Mouse (Mus musculus) heart, postnatal 14 days (tissue): ENCODE measurements around the gene Fam117b. TPM values are rescaled to one million over a fixed set of nuclear protein-coding genes. Genes with fewer than 3 reads are reported as not detected.

Experiments used
- DNase-seq, 2 experiments: peaks; one replicate each; pipeline ENCODE4 v3.0.0; 2021 to 2022
- intact Hi-C: fragments of 180-260 bp; cut with DNase I; formaldehyde crosslinking; loops from one replicate; pipeline ENCODE4 v1.15.1; 2025
- total RNA-seq, 2 experiments: library from RNA; stranded (reverse); gene quantifications; 2 replicates each; pipeline ENCODE4 v1.2.3; 2021

Gene Fam117b
- total RNA-seq, 2 experiments from 2014 or later = 29.3 to 30.3 TPM

DNA sequence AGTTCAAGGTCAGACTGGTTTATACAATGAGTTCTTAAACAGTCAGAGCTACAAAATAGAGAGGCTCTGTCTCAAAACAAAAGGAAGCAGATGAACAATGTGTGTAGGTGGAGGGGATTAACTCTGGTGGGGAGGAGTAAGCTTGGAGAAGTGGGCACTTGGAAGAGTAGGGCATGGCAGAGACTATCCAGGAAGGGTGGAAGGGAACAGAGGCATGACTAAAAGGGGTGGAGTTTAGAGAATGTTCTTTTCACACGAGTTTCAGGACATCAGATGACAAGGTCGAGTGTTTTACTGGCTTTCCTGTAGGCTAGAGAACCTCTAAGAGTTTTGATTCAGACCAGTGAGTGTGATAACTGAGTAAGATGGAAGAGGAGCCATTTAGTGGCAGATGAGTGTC, 5.1 kb upstream of the Fam117b start:
- intact Hi-C loops = no loop called here
- no peak for DNase-seq

DNA sequence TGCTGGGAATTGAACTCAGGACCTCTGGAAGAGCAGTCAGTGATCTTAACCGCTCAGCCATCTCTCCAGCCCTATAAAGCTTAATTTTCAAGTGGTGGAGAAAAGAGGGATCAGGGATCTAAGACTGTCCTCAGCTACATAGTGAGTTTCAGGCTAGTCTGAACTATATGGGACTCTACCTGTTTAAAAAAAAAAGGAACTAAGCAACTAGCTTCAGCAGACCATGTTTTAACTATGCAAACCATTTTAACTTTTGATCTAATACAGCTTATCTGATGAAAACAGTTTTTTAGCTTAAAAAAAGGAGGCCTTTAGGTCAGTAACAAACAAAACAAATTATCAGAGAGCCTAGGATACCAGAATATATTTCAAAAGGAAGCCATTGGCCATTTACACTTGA, 1.9 kb upstream of the Fam117b start:
- DNase-seq = no peak

DNA sequence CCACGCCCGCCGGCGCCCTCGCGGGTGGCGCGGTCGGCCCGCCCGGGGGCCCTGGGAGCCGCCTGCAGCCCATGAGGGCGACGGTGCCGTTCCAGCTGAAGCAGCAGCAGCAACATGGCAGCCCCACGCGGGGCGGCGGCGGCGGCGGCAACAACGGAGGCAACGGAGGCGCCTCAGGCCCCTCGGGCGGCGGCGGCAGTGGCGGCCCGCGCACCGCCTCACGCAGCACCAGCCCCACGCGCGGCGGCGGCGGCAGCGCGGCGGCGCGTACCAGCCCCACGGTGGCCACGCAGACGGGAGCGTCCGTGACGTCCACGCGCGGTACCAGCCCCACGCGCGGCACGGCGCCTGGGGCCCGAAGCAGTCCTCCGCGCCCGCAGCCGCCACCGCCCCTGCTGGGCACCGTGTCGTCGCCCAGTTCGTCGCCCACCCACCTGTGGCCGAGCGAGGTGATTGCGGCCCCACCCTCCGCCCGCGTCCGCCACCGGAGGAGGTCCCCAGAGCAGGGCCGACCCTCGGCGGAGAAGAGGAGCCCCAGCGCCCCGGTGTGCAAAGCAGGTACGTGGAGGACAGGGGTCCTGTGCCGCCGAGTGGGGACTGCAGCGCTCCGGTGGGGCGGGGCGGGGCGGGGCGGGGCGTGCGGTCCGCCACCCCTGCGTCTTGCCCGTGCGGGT, 526 bp downstream of the Fam117b start:
- intact Hi-C loops = no loop called here
- peak; percentile 44 to 57 for DNase-seq

More for the DNA sequence above, 1.9 kb upstream of the Fam117b start:
- intact Hi-C loops = no loop called here

DNA sequence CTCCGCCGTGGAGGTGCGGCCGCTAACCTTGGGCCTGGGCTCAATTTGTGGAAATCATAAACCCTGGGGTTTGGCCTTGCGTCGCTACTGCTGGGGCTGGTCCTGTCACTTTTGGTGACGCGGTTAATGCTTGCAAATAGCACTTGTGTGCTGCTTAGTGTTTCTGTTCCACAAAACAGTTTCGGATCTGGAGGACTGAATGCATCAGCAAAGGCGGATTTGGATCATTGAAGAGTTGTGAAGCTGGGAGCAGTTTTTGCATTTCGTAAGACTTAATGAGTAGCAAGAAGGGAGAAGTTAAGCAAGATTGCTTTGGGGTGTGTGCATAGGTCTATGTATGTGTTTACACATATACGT, 1.0 kb downstream of the Fam117b start:
- DNase-seq = peak in 1 of 2 experiments; percentile 29
- intact Hi-C loops = no loop called here

DNA sequence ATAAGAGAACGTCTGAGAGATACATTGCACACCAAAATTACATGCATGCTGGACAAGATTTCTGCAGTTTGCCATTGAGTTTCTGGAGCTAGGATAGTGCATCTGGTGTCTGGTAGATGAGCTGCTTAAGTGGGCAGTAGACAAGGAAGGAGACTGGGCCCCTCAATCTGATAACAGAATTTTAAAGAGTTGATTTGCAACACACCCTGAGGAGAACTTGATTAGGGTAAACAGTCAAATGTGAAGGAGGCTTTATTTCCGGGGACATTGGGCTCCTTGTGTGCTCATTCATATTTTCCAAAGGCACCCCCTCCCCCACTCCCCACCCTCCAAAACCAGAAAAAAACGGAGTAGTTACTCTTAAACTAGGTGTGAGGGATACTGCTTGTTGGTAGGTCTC, 2.0 kb downstream of the Fam117b start:
- no peak for DNase-seq
- intact Hi-C loops = no loop called here

DNA sequence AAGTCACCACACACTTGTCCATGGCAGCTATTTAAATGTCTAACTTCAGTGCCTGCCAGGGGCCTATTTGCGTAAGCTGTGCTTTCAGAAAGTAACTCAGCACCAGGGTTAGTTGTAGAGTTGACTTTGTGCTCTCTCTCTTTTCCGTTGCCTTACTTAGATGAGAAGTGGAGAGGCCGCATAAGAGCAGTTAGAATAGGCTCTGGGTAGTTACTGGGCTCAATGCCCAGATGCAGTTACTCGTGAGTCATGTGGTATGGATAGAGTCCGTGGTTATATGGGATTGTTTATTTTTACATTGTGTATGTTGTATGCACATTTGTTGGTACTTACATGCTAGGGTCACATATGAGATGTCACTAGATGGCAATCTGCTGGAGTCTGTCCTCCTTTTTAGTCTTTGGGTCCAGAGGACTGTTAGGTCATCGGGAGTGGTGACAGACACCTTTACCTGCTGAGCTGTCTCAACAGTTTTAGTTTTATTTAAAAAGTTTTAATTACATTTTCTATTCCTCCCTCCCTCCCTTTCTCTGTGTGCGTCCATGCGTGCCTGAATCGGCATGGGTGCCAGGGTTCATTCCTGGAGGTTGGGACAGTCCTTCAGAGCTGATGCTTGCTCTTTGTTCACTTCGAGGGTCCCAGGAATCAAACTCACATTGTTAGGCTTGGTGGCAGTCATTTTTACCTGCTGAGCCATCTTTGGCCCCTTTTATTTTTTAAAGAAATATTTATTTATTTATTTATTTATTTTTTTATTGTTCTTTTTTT, 3.2 kb downstream of the Fam117b start:
- intact Hi-C loops = no loop called here
- DNase-seq = no peak

DNA sequence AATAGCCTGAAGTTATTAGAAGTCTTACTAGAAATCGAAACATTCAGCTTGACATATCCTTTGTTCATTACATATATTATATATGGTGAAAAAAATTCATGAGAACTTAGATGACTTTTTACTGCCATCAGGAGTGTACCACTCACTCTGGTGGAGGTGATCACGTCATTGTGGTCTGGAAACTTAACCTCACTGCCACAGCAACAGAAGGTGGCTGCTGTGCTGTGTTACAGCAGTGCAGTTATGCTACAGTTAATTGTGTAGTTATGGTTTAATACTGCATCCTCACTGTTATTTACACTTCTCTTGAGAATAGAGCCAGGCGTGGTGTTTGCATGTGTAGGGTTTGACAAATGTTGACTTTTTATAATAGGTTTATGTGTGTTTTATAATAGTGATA, 4.6 kb downstream of the Fam117b start:
- no peak for DNase-seq
- intact Hi-C loops = no loop called here

DNA sequence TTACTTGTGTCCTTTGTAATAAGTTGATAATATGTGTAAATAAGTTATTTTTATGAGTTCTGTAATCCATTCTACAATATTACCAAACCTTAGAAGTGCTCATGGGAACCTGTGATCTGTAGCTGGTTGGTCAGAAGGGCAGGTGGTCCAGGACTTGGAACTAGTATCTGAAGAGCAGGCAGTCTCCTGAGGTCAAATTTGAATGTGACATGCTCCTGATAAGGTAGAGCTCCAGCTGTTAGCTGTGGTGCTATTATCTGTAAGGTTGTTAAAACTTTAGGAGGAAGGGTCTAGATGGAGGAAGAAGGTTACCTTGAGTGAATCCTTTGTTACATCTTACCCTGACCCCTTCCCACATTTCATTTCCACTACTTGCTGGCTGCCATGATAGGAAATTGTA, 5.3 kb downstream of the Fam117b start:
- no peak for DNase-seq
- intact Hi-C loops = no loop called here

DNA sequence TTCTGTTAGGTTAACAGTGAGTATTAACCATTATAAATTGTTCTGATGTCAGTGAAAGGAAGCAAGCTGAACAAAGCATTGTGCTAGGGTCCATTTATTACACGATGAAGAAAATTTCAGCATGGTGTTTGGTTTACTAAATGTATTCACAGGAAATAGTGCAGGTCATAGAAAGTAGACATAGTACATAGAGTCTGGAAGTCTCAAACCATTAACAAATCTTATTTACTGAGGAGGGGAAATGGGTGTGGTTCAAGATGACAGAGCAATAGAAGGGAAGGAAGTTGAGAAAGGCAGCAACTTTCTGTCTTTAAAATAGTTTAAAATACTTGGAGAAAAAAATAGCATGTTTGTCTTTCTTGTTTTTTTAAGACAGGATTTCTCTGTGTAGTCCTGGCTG, 10.4 kb downstream of the Fam117b start:
- no peak for DNase-seq
- intact Hi-C loops = loop anchor here (5.0 kb wide), 1 partner anchor 39 kb away; no protein-coding TSS in a partner anchor

DNA sequence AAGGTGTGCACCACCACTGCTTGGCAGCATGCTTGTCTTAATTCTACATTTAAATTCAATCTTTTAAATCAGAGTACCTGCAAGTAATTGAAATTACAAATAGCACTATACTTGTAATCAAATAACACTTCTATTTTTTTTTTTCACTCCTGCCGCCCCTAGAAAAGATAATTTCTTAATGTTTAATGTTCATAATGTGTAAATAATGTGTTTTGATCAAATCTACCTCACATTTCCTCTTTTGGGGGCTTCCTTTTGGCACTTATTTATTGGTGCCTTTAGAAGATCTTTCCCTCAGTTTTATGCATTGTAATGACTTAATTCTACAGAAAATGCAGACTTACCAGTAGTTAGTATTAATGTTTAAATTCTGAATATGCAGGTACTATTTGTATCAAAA, 10.9 kb downstream of the Fam117b start:
- DNase-seq = no peak
- intact Hi-C loops = loop anchor here (5.0 kb wide), 1 partner anchor 39 kb away; no protein-coding TSS in a partner anchor

DNA sequence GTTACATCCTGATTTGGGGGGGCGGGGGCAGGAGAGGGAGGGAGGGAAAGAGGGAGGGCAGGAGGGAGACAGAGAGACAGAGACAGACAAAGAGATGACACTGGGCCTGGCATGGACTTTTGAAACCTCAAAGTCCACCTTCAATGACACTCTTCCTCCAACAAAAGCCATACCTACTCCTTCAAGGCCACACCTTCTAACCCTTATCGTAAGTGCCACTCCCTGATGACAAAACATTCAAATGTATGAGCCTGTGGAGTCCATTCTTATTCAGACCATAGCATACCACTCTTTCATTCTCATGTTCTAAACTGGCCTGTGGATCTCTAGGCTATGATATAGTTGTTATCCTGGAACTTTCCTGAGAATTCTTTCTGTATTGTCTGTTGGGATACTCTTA, 11.6 kb downstream of the Fam117b start:
- intact Hi-C loops = loop anchor here (5.0 kb wide), 1 partner anchor 38 kb away; no protein-coding TSS in a partner anchor
- DNase-seq = no peak

DNA sequence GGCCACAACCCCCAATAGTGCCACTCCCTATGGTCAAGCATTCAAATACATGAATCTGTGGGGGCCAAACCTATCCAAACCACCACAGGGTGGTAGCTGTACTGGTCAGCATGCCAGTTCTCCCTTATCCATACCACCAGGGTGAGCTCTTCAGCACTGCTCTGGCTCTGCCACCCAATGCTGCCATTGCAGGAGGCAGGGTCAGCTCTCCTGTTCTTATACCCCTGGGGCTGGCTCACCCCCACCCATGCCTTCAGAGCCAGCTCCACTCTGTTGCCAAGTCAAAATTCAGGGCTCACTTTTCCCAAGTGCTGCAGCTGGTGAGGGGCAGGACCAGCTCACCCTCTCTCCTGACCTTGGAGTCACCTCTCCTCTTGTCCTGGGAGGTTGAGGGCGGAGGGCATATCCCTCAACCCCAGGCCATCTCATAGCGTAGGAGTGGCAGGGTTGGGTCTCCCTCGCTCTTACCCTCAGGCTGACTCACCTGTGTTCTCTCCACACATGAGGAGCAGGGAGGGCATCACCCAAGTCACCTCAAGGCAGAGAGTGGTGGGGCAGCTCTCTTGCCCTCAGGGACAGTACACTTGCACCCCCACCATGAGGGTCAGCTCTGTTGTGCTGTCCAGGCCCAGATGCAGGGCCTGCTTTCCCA, 13.3 kb downstream of the Fam117b start:
- DNase-seq = no peak
- intact Hi-C loops = no loop called here

DNA sequence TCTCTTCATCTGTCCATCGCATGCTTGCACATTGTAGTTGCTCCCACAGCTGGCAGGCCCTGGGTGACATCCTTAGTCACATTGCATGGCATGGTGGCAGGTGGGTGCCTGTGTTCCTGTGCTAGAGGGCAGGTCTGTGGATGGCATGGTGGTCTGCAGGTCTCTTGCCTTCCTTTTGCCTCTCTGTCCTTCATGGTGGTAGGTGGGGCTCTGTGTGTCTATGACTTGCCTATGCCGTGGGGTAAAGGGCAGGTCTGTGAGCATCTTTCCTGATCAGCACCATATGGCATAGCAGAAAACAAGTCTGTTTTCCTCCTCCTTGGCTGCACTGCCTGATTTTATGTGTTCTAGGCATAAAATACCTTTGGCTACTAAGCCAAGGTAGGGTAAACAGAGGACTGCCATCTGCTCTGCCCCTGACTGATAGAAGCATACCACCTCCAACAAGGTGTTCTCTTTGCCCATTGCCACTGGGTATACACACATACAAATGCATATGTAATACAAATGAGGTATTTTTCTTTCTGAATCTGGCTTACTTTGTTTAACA, 14.4 kb downstream of the Fam117b start:
- intact Hi-C loops = no loop called here
- DNase-seq = no peak

DNA sequence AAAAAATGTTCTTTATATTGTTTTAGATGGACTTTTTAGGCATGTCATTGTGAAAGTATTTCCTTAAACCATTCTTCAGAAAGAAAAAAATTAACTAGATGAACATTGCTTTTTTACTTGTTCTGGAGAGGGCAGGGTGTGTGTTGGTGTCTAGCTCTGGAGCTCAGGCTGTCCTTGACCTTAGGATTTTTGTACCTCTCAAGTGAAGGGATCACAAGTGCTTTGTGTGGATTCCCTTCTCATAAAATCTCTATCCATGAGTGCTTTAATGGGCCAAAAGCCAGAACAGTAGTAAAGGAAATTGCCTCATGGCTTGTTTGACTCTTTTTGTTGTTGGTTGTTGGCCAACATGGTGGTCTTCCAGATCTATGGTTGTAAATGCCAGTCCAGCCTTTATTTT, 18.1 kb downstream of the Fam117b start:
- DNase-seq = no peak
- intact Hi-C loops = no loop called here

DNA sequence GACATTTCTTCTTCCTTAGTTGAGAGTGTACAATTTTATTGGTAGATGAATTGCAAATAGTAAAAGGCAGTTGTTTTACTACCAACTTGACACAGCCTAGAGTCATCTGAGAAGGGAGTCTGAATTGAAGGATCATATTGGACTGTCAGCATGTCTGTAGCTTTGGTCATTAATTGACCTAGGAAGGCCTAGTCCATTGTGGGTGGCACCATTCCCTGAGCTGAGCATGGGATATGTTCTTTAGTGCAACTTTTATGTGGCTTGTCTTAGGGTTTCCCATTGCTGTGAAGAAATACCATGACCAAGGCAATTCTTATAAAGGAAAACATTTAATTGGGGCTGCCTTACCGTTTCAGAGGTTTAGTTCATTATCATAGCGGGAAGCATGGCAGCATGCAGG, 20.2 kb downstream of the Fam117b start:
- DNase-seq = no peak
- intact Hi-C loops = no loop called here

DNA sequence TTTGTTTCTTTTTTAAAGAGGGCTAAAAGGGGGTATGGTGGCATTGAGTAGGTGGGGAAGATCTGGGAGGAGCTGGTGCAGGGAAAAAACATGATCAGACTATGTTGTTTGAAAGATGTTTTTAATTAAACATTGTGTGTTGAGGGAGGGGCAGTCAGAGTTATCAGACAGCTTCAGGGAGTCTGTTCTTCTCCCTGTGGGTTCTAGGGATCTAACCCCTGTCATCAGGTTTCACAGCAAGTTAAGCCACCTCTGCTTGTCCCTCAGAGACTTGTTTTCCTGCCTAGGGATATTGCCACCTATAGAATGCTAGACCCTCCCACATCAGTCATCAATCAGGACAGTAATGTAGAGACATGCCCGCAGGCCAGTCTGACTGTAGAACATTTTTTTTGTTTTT, 28.3 kb downstream of the Fam117b start:
- intact Hi-C loops = no loop called here
- DNase-seq = no peak

DNA sequence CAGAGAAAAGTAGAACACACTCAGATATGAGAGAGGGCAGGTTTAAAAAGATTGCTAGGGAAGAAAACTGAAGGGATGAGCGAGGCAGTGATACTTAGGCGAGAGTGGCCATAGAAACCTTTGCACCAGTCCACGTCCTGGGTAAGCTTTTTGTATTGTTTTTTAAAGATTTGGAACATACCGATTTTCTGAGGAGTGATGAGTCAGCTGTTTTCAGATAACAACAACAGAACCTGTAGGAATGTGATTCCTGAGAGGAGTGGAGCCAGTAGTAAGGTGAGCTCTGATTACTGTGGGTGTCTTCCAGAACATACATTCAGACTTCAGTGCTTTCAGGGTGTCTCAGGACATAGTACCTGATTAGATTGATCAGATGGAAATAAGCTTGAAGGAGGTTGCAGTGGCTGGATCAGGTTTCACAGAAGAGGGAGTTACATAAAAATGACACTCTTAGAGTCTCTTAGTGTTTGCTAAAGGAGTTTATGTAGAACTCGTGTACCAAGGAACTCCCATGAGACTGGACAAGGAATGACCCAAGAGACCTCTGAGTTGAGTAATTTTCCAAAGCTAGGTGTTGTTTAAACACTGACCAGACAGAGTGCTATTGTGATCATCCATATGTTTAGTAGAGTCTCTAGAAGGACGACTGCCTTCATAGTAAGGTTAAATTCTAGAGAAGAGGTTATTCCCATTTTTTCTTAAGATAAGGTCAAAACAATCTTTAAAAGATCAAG, 29.4 kb downstream of the Fam117b start:
- DNase-seq = no peak
- intact Hi-C loops = no loop called here

DNA sequence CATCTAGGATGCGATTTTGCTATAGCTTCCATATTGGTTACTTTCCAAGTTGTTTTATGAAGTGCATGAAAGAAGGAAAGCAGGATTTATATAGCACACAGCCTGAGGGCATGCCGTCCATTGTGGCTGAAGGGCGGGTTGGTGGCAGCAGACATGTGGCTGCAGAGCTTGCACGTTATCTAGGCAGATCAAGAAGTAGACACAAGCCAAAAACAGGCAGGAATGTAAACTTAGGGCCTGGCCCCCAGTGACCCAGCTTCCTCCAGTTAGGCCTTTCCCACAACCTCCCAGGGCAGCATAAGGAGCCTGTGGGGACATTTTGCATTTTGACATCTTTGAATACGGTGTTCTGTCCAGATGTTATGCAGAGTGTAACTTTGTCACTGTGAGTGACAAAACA, 31.0 kb downstream of the Fam117b start:
- no peak for DNase-seq

DNA sequence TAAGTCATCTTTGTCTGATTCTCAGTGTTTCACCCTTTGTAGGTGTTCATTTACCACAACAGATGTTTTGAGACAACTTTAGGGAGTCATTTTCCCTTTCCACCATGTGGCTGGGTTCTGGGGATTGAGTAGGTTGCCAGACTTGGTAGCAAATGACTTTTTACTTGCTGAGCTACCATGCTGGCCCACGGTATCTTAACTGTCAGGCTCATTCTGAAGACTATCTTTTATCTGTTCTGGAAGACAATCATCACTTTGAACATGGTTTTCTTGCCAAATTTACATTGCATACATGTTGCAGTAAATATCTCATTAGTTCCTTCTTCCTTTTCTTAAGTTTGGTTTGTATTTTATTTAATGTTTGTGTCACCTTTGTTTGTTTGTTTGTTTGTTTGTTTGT, 33.2 kb downstream of the Fam117b start:
- DNase-seq = no peak
- intact Hi-C loops = no loop called here

More for the DNA sequence above, 31.0 kb downstream of the Fam117b start:
- intact Hi-C loops = no loop called here

DNA sequence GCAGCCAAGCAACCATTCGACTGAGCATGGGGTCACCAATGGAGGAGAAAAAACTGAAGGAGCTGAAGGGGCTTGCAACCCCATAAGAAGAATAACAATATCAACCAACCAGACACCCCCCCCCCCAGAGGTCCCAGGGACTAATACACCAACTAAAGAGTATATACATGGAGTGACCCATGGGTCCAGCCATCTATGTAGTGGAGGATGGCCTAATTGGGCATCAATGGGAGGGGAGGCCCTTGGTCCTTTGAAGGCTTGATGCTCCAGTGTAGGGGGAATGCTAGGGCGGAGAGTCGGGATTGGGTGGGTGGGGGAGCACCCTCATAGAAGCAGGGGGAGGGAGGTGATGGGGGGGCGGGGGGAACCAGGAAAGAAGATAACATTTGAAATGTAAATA, 34.7 kb downstream of the Fam117b start:
- intact Hi-C loops = no loop called here
- no peak for DNase-seq

DNA sequence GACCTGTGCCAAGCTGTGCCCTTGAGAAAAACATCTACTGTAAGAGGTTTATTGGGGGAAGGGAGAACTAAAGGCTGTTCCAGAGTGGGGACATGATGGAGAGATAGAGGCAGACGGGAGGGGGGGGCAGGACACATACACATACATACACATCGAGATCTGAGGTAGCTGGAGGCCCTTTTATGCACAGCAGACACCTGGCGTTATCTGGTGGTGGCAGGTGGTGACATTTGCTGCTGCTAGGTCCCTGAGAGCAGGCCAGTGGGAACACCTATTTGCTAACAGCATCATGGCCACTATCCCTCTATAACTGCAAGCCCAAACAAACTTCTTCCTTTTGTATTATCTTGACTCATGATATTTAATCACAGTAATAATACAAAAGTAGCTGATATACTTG, 44.4 kb downstream of the Fam117b start:
- DNase-seq = no peak
- intact Hi-C loops = no loop called here
